Mouse (Mus musculus) small intestine, adult 2 months (tissue): ENCODE results near the gene Pabpc4. TPM values are rescaled to one million over a fixed set of nuclear protein-coding genes. Genes with fewer than 3 reads are reported as not detected.
A peak's percentile ranks its signal among the peaks of the same experiment; 100 is the strongest.

Experiments
- H3K27ac ChIP-seq: fragments of 200-500 bp; 2 replicates; pipeline ENCODE4 v1.5.1; 2012; ENCODE audit warnings: low read depth, low read length, control low read depth, inconsistent platforms; ENCODE audit not compliant: insufficient read depth
- H3K27me3 ChIP-seq: fragments of 200-500 bp; 2 replicates; pipeline ENCODE4 v1.6.1; 2012; ENCODE audit warnings: mild to moderate bottlenecking, moderate library complexity, low read length, inconsistent platforms; ENCODE audit not compliant: control insufficient read depth, insufficient read depth
- H3K36me3 ChIP-seq: fragments of 200-500 bp; 2 replicates; pipeline ENCODE4 v1.6.1; 2012; ENCODE audit warnings: mild to moderate bottlenecking, low read length, control low read depth, inconsistent platforms; ENCODE audit not compliant: control insufficient read depth, insufficient read depth
- H3K4me1 ChIP-seq: fragments of 200-500 bp; 2 replicates; pipeline ENCODE4 v1.6.1; 2012; ENCODE audit warnings: low read length, inconsistent platforms, mixed read lengths; ENCODE audit not compliant: control insufficient read depth, insufficient read depth, insufficient read length
- H3K4me3 ChIP-seq: fragments of 200-500 bp; 2 replicates; pipeline ENCODE4 v1.5.1; 2012; ENCODE audit warnings: low read depth, mild to moderate bottlenecking, control low read depth, inconsistent platforms, low read length, moderate library complexity
- CTCF ChIP-seq: fragments of 200-500 bp; IDR thresholded peaks from 2 replicates; pipeline ENCODE4 v1.5.1; 2012; ENCODE audit warnings: low read depth, mild to moderate bottlenecking, control low read depth, inconsistent platforms, low read length, moderate library complexity, mixed read lengths; ENCODE audit not compliant: insufficient replicate concordance, insufficient read length; ENCODE audit errors: extremely low read depth
- POLR2A ChIP-seq: fragments of 200-500 bp; IDR thresholded peaks from 2 replicates; pipeline ENCODE4 v1.6.1; 2012; ENCODE audit warnings: low read depth, mild to moderate bottlenecking, control low read depth, inconsistent platforms, low read length, moderate library complexity
- WGBS: fragments of 180-500 bp; shearing (Covaris S2); methylation state at CpG from one replicate; pipeline ENCODE4 v1.1.7; 2018; 5-methylcytosine and 5-hydroxymethylcytosine counted together
- polyA plus RNA-seq: library from polyadenylated mRNA; depleted of rRNA; stranded (reverse); fragments of >200 nt; gene quantifications from 2 replicates; pipeline ENCODE4 v1.2.3, GENCODE M21; 2012

Gene Pabpc4
- polyA plus RNA-seq, 1 experiment: 133 TPM

DNA sequence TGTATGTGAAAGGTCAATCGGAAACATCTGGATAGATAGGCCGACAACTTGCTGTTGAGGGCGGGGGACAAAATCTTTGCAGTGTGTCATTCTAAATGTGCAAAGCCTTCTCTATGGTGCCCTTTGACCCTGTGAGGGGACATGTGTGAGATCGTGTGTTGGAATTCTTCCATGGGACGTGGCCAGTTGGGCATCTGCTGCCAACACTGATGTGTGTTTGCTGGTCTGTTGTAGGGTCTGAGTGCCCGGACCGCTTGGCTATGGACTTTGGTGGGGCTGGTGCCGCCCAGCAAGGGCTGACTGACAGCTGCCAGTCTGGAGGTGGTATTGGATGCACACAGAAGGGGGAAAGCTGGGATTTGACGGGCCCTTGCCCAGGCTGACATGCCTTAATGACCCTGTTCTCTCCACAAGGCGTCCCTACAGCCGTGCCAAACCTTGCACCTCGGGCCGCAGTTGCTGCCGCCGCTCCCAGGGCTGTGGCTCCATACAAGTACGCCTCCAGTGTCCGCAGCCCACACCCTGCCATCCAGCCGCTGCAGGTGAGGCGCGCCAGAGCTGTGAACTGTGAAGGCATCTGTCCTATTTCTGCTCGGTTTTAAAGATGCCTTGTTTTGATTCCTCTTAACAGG lies 33.5 kb downstream of the Pabpc4 start:
- 88% methylated on average over 21 of the region's 21 CpGs for WGBS
- Histone ChIP-seq H3K36me3 (peaks cover 86% of the 10 kb centered on the region), H3K27me3 (no peaks in the 10 kb centered on the region), H3K4me3 (no peak overlapping the region), H3K4me1 (no peaks in the 10 kb centered on the region), H3K27ac (no peak overlapping the region)
- TF ChIP-seq CTCF: no peak
- no peak for TF ChIP-seq POLR2A

DNA sequence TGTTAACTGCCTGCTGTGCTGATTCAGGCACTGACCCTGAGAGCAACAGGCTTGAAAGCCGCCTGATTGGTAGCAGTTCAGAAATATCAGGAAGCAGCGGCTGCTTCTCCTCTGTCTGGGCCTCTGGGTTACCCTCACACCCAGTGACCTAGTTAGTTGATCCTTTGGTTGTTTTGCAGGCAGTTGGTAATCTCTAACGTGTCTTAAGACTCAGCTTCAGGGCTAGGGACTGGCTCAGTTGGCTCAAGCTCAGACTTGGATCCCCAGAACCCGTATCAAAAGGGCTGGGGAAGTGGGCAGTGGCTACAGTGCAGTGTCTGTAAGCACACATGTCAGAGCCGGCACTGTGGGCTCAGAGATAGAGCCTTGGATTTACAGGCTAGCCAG lies 34.0 kb downstream of the Pabpc4 start:
- no peak for TF ChIP-seq POLR2A
- TF ChIP-seq CTCF: no peak
- 89% methylated on average over 5 of the region's 5 CpGs for WGBS

DNA sequence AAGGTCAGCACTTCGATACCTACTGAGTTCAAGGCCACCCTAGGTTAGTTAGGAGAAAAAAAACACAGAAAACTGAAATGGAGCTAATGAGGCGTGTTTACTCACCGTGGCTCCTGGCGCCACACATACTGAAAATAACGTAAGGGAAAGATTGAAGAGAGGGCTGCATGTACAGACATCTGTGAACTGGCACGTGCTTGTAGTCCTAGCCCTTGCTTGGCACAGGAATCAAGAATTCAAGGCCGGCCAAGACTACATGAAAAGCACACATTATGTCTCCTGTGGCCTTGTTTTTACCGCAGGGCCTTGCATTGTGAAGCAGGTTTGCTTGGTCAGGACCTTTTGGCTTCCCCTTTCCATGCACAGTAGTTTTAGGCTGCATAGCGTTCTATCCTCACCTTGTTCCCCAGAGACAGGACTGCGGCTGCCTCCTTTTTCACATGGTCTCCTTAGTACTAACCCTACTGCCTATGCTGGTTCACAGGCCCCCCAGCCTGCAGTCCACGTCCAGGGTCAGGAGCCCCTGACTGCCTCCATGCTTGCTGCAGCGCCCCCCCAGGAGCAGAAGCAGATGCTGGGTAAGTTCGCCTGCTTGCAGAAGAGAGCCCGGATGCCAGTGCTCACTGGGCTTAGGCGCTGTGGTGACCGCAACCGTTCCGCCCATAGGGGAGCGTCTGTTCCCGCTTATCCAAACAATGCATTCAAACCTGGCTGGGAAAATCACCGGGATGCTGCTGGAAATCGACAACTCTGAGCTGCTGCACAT lies 35.2 kb downstream of the Pabpc4 start:
- 93% methylated on average over 22 of the region's 22 CpGs for WGBS
- peaks cover 74% of the 10 kb centered on the region for H3K36me3 ChIP-seq

More for the DNA sequence above, 34.0 kb downstream of the Pabpc4 start:
- Histone ChIP-seq H3K4me3 (no peak overlapping the region), H3K27me3 (no peaks in the 10 kb centered on the region), H3K4me1 (no peaks in the 10 kb centered on the region), H3K36me3 (peaks cover 82% of the 10 kb centered on the region), H3K27ac (no peak overlapping the region)

DNA sequence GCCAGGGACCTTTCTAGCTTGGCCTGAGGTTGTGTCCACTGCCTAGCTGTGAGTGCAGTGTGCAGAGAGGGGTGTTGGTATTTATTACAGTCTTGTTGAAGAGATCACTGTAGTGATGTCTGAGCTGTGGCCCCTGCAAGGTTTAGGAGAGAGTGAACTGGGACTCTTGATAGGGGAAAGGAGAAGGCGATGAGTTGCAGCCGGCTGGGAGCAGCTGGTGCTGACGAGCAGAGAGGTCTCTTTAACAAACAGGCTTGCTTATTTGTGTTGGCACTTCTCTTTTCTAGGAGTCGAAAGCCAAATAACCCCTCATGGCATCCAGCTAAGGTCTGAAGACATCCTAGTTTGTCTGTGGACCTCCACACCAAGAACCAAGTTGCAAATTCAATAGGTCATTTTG lies 36.1 kb downstream of the Pabpc4 start:
- Histone ChIP-seq H3K4me3 (no peak overlapping the region), H3K27me3 (no peaks in the 10 kb centered on the region), H3K4me1 (no peaks in the 10 kb centered on the region), H3K36me3 (peaks cover 71% of the 10 kb centered on the region), H3K27ac (no peak overlapping the region)
- TF ChIP-seq CTCF (no peak), POLR2A (no peak)
- WGBS: 84% methylated on average over 4 of the region's 4 CpGs

More for the DNA sequence above, 35.2 kb downstream of the Pabpc4 start:
- H3K4me3 ChIP-seq: no peak overlapping the region
- no peak overlapping the region for H3K27ac ChIP-seq
- TF ChIP-seq CTCF (no peak), POLR2A (no peak)
- H3K4me1 ChIP-seq: no peaks in the 10 kb centered on the region
- no peaks in the 10 kb centered on the region for H3K27me3 ChIP-seq

DNA sequence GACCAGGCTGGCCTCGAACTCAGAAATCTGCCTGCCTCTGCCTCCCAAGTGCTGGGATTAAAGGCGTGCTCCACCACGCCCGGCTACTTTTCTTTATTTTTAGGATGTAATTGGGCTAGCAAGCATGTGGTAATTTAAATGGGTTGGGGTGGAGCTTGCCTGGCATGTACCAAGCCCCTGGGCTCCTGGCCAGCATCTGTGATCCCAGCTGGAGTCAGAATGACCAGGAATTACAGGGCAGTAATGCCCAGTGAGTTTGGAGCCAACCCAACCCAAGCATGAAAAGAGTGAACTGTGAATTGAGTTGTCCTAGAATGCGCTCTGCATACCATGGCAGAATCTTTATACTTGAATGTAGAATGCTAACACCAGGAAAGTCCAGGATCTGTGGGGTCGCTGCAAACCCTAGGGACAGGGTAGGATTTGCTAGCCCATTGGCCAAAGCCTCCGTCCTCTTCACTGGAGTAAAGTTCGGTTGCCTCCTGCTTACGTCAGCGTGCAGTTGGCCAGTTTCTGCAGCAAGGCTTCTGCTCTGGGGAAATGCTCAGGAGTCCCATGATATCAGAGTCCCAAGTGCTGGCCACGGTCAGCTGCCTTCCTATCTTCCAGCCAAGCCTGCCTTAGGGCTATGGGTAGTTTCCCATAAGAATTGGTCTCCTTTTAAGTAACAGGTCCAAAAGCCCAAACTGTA lies 37.0 kb downstream of the Pabpc4 start:
- WGBS: 89% methylated on average over 11 of the region's 11 CpGs

DNA sequence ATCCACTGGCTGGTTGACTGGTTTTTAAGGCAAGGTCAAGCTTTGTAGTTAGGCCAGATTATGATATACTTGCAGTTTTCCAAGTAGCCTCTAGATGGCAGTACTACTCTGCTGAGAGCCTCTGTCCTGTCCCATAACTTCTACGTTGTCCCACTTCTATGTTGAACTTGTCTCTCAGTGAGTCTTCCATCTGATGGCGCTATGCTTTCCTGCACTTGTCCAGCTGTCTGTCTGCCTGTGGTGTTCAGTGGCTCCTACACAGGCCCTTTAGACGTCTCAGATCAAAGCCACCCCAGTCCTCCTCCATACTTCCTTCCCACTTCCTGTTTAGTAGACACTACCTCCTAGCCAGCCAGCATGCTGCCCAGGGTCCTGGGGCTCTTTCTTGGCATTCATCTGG lies 43.6 kb downstream of the Pabpc4 start:
- Histone ChIP-seq H3K4me1 (no peaks in the 10 kb centered on the region), H3K27me3 (no peaks in the 10 kb centered on the region), H3K36me3 (peaks cover 10% of the 10 kb centered on the region), H3K27ac (no peak overlapping the region), H3K4me3 (no peak overlapping the region)
- TF ChIP-seq CTCF (peak; percentile 48; the same call in 1 of the 2 replicates), POLR2A (no peak)
- WGBS: 17% methylated on average over 3 of the region's 3 CpGs

More for the DNA sequence above, 37.0 kb downstream of the Pabpc4 start:
- peaks cover 65% of the 10 kb centered on the region for H3K36me3 ChIP-seq
- H3K27ac ChIP-seq: no peak overlapping the region
- no peak for TF ChIP-seq POLR2A
- no peak for TF ChIP-seq CTCF
- no peaks in the 10 kb centered on the region for H3K27me3 ChIP-seq
- no peaks in the 10 kb centered on the region for H3K4me1 ChIP-seq
- no peak overlapping the region for H3K4me3 ChIP-seq

DNA sequence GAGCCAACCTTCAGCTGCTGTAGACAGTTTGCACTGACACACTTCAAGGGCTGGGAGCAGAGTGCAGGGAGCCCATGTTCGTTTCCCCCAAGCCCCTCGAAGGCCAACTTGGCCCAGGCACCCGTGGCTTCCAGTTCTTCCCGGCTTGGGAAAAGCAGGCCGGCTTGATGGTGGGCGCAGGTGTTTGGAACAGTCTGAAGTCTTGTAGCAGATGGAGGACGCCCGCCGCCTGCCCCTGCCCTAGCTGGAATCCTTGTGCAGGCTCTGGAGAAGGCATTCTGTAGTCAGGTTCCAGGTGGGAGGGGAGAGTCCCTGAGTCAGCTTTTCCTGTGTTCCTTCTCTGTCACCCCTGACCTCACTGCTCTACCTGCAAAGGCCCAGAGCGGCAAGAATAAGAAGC lies 44.8 kb downstream of the Pabpc4 start:
- no peak for TF ChIP-seq POLR2A
- no peak for TF ChIP-seq CTCF
- Histone ChIP-seq H3K4me1 (no peaks in the 10 kb centered on the region), H3K27me3 (no peaks in the 10 kb centered on the region), H3K4me3 (no peak overlapping the region), H3K36me3 (peaks cover 8% of the 10 kb centered on the region), H3K27ac (no peak overlapping the region)
- 89% methylated on average over 10 of the region's 10 CpGs for WGBS
